7 mouse cellular contexts compared by ENCODE assay signal in the genomic region with DNA sequence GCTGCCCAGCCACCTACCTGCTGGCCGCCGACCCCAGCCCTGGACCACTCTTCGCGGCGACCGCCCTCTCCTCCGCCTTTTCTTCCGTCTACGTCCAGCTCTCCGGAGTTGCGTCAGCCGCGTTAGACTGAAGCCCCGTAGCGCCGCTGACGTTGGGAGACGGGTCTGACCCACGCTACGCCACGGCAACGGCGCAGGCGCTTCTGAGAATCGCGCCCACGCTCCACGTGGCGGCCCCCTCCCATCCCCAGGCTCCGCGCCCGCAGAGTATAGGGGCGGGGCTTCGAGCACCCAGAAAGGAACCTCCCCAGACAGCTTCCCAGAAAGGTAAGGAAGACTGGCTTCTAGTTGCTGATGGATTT. TPM values are rescaled to one million over a fixed set of nuclear protein-coding genes. Genes with fewer than 3 reads are reported as not detected.
DNase-seq lines count a peak whose midpoint lies in the region; ATAC-seq lines count a peak whose summit lies in the region.

Gene Aldh18a1, minus strand, starts transcription at position 171 of the 362 bp plus-strand sequence.

- ATAC-seq in embryonic facial prominence, embryonic 12.5 days (ENCODE audit: insufficient number of reproducible peaks, insufficient read depth, low FRiP score, low TSS enrichment): peak; percentile 92
- peak; percentile 93 for ATAC-seq in limb, embryonic 11.5 days (ENCODE audit: insufficient number of reproducible peaks, low FRiP score, low TSS enrichment, low read depth)
- ATAC-seq in midbrain, embryonic 14.5 days (ENCODE audit: low FRiP score, low TSS enrichment): peak; percentile 95

- peak within 1 kb of the TSS; percentile 60 for H3K27ac ChIP-seq in embryonic facial prominence, embryonic 12.5 days
- no peak within 1 kb of the TSS for H3K27ac ChIP-seq in limb, embryonic 11.5 days (replicated peaks; ENCODE audit: low read depth, low read length)
- H3K27ac ChIP-seq in midbrain, embryonic 14.5 days (replicated peaks; ENCODE audit: low read depth, low read length): peak within 1 kb of the TSS; percentile 62

- DNase-seq in adrenal gland, postnatal 25 days: peak; percentile 94
- DNase-seq in heart, adult 11 months: peak; percentile 99
- peak; percentile 87 for DNase-seq in kidney, adult 18-20 months
- DNase-seq in limb, embryonic 11.5 days (ENCODE audit: low spot score): peak; percentile 97
- DNase-seq in midbrain, embryonic 14.5 days: peak; percentile 99
- DNase-seq in spleen, adult 18-20 months: peak; percentile 87 to 96

- H3K27me3 ChIP-seq in embryonic facial prominence, embryonic 12.5 days: no peaks in the 10 kb centered on the region
- H3K27me3 ChIP-seq in limb, embryonic 11.5 days (ENCODE audit: control insufficient read depth, insufficient read depth, low read length): no peaks in the 10 kb centered on the region
- H3K27me3 ChIP-seq in midbrain, embryonic 14.5 days (ENCODE audit: control insufficient read depth, insufficient read depth, low read length): no peaks in the 10 kb centered on the region

- peak within 1 kb of the TSS; percentile 79 for H3K4me3 ChIP-seq in embryonic facial prominence, embryonic 12.5 days
- peak within 1 kb of the TSS; percentile 78 for H3K4me3 ChIP-seq in limb, embryonic 11.5 days (ENCODE audit: low read depth, low read length)
- peak within 1 kb of the TSS; percentile 79 for H3K4me3 ChIP-seq in midbrain, embryonic 14.5 days (replicated peaks; ENCODE audit: low read depth, low read length)

- peaks cover 9% of the 10 kb centered on the region for H3K36me3 ChIP-seq in embryonic facial prominence, embryonic 12.5 days
- H3K36me3 ChIP-seq in limb, embryonic 11.5 days (ENCODE audit: control insufficient read depth, insufficient read depth, low read length): peaks cover 2% of the 10 kb centered on the region; the same call in 1 of the 2 replicates
- peaks cover 11% of the 10 kb centered on the region for H3K36me3 ChIP-seq in midbrain, embryonic 14.5 days (ENCODE audit: control insufficient read depth, insufficient read depth, low read length)

- peaks cover 10% of the 10 kb centered on the region for H3K4me1 ChIP-seq in embryonic facial prominence, embryonic 12.5 days
- 0 out of 2 replicates have a peak, but pooled peaks cover 3% of the 10 kb centered on the region for H3K4me1 ChIP-seq in limb, embryonic 11.5 days (ENCODE audit: control insufficient read depth, insufficient read depth, low read length)
- H3K4me1 ChIP-seq in midbrain, embryonic 14.5 days (ENCODE audit: control insufficient read depth, insufficient read depth, low read length): peaks cover 16% of the 10 kb centered on the region

- peak within 1 kb of the TSS; percentile 75 for H3K9ac ChIP-seq in embryonic facial prominence, embryonic 12.5 days
- peak within 1 kb of the TSS; percentile 63 for H3K9ac ChIP-seq in limb, embryonic 11.5 days (ENCODE audit: low read length)
- peak within 1 kb of the TSS; percentile 84 for H3K9ac ChIP-seq in midbrain, embryonic 14.5 days (replicated peaks; ENCODE audit: low read length)

- H3K9me3 ChIP-seq in embryonic facial prominence, embryonic 12.5 days: no peaks in the 10 kb centered on the region
- no peaks in the 10 kb centered on the region for H3K9me3 ChIP-seq in limb, embryonic 11.5 days (ENCODE audit: control insufficient read depth, low read length)
- no peaks in the 10 kb centered on the region for H3K9me3 ChIP-seq in midbrain, embryonic 14.5 days (ENCODE audit: control insufficient read depth, low read length)

- peak within 1 kb of the TSS; percentile 79 for H3K4me2 ChIP-seq in embryonic facial prominence, embryonic 12.5 days (replicated peaks)
- H3K4me2 ChIP-seq in limb, embryonic 11.5 days (ENCODE audit: low read depth, severe bottlenecking): peak within 1 kb of the TSS; percentile 60
- peak within 1 kb of the TSS; percentile 62 for H3K4me2 ChIP-seq in midbrain, embryonic 14.5 days (ENCODE audit: low read length)

- WGBS in embryonic facial prominence, embryonic 12.5 days: 0% methylated on average over 34 of the region's 34 CpGs
- WGBS in limb, embryonic 11.5 days: under 1% methylated on average over 34 of the region's 34 CpGs
- WGBS in midbrain, embryonic 14.5 days: under 1% methylated on average over 34 of the region's 34 CpGs

RNA-seq across cellular contexts. Expression of gene Aldh18a1, which starts in this region (rescaled TPM):
- total RNA-seq in adrenal gland, postnatal 25 days (2021): 21.0 and 30.4 TPM in 2 replicates
- polyA plus RNA-seq in embryonic facial prominence, embryonic 12.5 days (2016; fragmentation: Nextera tagmentation; extraction: Ambion mirVana): 78.8 and 79.3 TPM in 2 replicates
- polyA plus RNA-seq in limb, embryonic 11.5 days (2014; fragmentation: Nextera tagmentation; extraction: Ambion mirVana): 71.1 and 72.8 TPM in 2 replicates
- 45.2 and 57.8 TPM in 2 replicates for polyA plus RNA-seq in midbrain, embryonic 14.5 days (2014; fragmentation: Nextera tagmentation; extraction: Ambion mirVana)
